Mouse (Mus musculus): ENCODE measurements around the gene Lyl1. TPM values are rescaled to one million over a fixed set of nuclear protein-coding genes. Genes with fewer than 3 reads are reported as not detected.
A peak's percentile ranks its signal among the peaks of the same experiment; 100 is the strongest.

Lyl1 gene
- 5.1 and 5.5 TPM in 2 replicates for polyA plus RNA-seq (2015; fragmentation: Nextera tagmentation; extraction: Ambion mirVana)

GRCm38 (mm10) chr8:84700941-84701911, at the start of gene Lyl1:
TSS of gene Lyl1 (plus strand) at chr8:84701457.
- Histone ChIP-seq H3K27me3 (replicated peaks) (peaks cover 49% of the 10 kb centered on the region), H3K9me3 (no peaks in the 10 kb centered on the region), H3K4me1 (replicated peaks) (peaks cover 21% of the 10 kb centered on the region), H3K36me3 (peaks cover 27% of the 10 kb centered on the region; the same call in 1 of the 2 replicates), H3K9ac (no peak within 1 kb of the TSS), H3K27ac (peak within 1 kb of the TSS; percentile 51; the same call in 1 of the 2 replicates), H3K4me3 (replicated peaks) (peak within 1 kb of the TSS; percentile 21), H3K4me2 (replicated peaks) (peak within 1 kb of the TSS; percentile 31)
- peak; percentile 67 for ATAC-seq
- 9% methylated on average over 34 of the region's 34 CpGs for WGBS

- 49% methylated on average over 9 of the region's 9 CpGs for WGBS
Measured at GRCm38 (mm10) chr8:84653092-84653631, 48.1 kb upstream of the Lyl1 start.

DNA sequence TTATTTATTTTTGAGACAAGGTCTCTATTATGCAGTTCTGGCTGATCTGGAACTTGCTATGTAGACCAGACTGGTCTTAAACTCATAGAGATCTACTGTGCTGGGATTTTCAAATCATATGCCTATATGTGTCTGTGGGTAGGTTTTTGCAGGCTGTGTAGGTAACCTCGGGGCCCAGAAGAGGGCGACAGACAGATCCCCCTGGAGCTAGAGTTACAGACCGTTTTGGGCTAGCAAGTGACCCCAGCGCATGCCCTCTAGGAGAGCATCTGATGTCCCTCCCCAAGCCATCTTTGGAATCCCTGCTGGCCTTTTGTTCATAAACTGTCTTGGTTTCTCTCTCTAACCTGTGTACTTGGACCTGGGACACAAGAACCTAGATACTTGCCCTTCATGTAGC, 46.7 kb upstream of the Lyl1 start:
- WGBS = 46% methylated on average over 4 of the region's 4 CpGs
- H3K36me3 ChIP-seq = no peaks in the 10 kb centered on the region
- no peak overlapping the region for H3K4me3 ChIP-seq (replicated peaks)
- H3K9ac ChIP-seq = no peak overlapping the region
- no peaks in the 10 kb centered on the region for H3K9me3 ChIP-seq
- peak overlapping the region; percentile 88 for H3K4me2 ChIP-seq (replicated peaks)
- peaks cover 32% of the 10 kb centered on the region for H3K4me1 ChIP-seq (replicated peaks)
- no peak for ATAC-seq
- H3K27me3 ChIP-seq (replicated peaks) = no peaks in the 10 kb centered on the region
- peak overlapping the region; percentile 99 for H3K27ac ChIP-seq

More at GRCm38 (mm10) chr8:84653092-84653631, 48.1 kb upstream of the Lyl1 start:
- no peaks in the 10 kb centered on the region for H3K36me3 ChIP-seq
- no peak overlapping the region for H3K4me3 ChIP-seq (replicated peaks)
- H3K27me3 ChIP-seq (replicated peaks) = no peaks in the 10 kb centered on the region
- H3K9ac ChIP-seq = no peak overlapping the region
- no peak overlapping the region for H3K4me2 ChIP-seq (replicated peaks)
- H3K4me1 ChIP-seq (replicated peaks) = peaks cover 31% of the 10 kb centered on the region
- H3K27ac ChIP-seq = no peak overlapping the region; the same call in 1 of the 2 replicates
- no peaks in the 10 kb centered on the region for H3K9me3 ChIP-seq
- ATAC-seq = no peak

GRCm38 (mm10) chr8:84655336-84656190, 45.7 kb upstream of the Lyl1 start:
- peak overlapping the region; percentile 41 for H3K4me3 ChIP-seq (replicated peaks)
- peak overlapping the region; percentile 99 for H3K27ac ChIP-seq
- peak overlapping the region; percentile 88 for H3K4me2 ChIP-seq (replicated peaks)
- ATAC-seq = peak; percentile 21
- WGBS = 2% methylated on average over 15 of the region's 15 CpGs
- H3K9me3 ChIP-seq = no peaks in the 10 kb centered on the region
- no peaks in the 10 kb centered on the region for H3K27me3 ChIP-seq (replicated peaks)
- peaks cover 35% of the 10 kb centered on the region for H3K4me1 ChIP-seq (replicated peaks)
- H3K9ac ChIP-seq = peak overlapping the region; percentile 58
- H3K36me3 ChIP-seq = no peaks in the 10 kb centered on the region

DNA sequence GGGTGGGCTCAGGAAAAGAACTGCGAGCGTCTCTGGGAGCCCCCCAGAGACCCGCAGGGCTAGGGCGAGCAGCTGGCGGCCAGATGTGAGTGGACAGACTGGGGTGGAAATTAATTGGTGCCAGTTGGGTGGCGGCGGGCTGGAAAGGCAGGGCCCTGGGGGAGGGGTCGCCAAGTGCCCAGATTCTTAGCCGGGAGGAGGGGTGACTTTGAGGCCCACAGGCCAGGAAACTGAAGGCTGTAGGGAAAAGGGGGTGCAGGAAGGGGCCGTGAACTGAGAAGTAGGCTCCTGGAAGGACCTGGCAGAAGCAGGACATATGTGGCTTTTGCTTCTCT, 45.1 kb upstream of the Lyl1 start:
- Histone ChIP-seq H3K9ac (peak overlapping the region; percentile 58), H3K4me3 (replicated peaks) (peak overlapping the region; percentile 41), H3K4me1 (replicated peaks) (peaks cover 35% of the 10 kb centered on the region), H3K27ac (peak overlapping the region; percentile 99), H3K4me2 (replicated peaks) (peak overlapping the region; percentile 88), H3K9me3 (no peaks in the 10 kb centered on the region), H3K27me3 (replicated peaks) (no peaks in the 10 kb centered on the region), H3K36me3 (no peaks in the 10 kb centered on the region)
- 0 out of 2 replicates have a peak, but pooled peaks have one; percentile 0 for ATAC-seq
- WGBS = under 1% methylated on average over 10 of the region's 10 CpGs

- H3K36me3 ChIP-seq = no peaks in the 10 kb centered on the region
- H3K4me1 ChIP-seq (replicated peaks) = peaks cover 35% of the 10 kb centered on the region
- H3K9ac ChIP-seq = peak overlapping the region; percentile 58
- ATAC-seq = peak; percentile 80
- H3K4me2 ChIP-seq (replicated peaks) = peak overlapping the region; percentile 88
- H3K9me3 ChIP-seq = no peaks in the 10 kb centered on the region
- under 1% methylated on average over 23 of the region's 23 CpGs for WGBS
- peak overlapping the region; percentile 99 for H3K27ac ChIP-seq
- peak overlapping the region; percentile 41 for H3K4me3 ChIP-seq (replicated peaks)
- H3K27me3 ChIP-seq (replicated peaks) = no peaks in the 10 kb centered on the region
Measured at GRCm38 (mm10) chr8:84656641-84657126, 44.6 kb upstream of the Lyl1 start.

DNA sequence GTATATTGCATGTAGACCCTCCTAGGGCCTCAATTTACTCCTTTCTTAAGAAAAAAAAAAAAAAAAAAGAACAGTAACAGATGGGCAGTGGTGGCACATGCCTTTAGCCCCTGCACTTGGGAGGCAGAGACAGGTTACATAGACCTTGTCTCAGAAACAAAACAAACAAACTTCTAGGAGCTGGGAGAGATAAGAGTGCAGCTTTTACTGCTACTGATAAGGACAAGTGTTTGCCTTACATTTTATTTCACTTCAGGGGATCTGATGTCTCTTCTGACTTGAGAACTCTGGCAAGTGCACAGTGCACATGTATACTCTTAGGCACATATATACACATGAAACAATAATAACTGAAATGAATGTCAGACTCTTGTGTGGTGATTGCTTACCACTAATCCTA, 44.1 kb upstream of the Lyl1 start:
- peak overlapping the region; percentile 41 for H3K4me3 ChIP-seq (replicated peaks)
- no peaks in the 10 kb centered on the region for H3K9me3 ChIP-seq
- H3K9ac ChIP-seq = 0 out of 2 replicates have a peak overlapping the region, but pooled peaks have one; percentile 58
- peak overlapping the region; percentile 88 for H3K4me2 ChIP-seq (replicated peaks)
- H3K4me1 ChIP-seq (replicated peaks) = peaks cover 35% of the 10 kb centered on the region
- no peaks in the 10 kb centered on the region for H3K27me3 ChIP-seq (replicated peaks)
- H3K27ac ChIP-seq = peak overlapping the region; percentile 99
- ATAC-seq = peak; percentile 18
- no peaks in the 10 kb centered on the region for H3K36me3 ChIP-seq

GRCm38 (mm10) chr8:84657680-84658079, 43.6 kb upstream of the Lyl1 start:
- WGBS = 49% methylated on average over 4 of the region's 4 CpGs
- no peaks in the 10 kb centered on the region for H3K36me3 ChIP-seq
- no peaks in the 10 kb centered on the region for H3K27me3 ChIP-seq (replicated peaks)
- no peaks in the 10 kb centered on the region for H3K9me3 ChIP-seq
- H3K4me3 ChIP-seq (replicated peaks) = no peak overlapping the region
- no peak overlapping the region for H3K9ac ChIP-seq
- 0 out of 2 replicates have a peak, but pooled peaks have one; percentile 8 for ATAC-seq
- peaks cover 35% of the 10 kb centered on the region for H3K4me1 ChIP-seq (replicated peaks)
- H3K4me2 ChIP-seq (replicated peaks) = peak overlapping the region; percentile 88
- H3K27ac ChIP-seq = peak overlapping the region; percentile 99

GRCm38 (mm10) chr8:84658951-84659350, 42.3 kb upstream of the Lyl1 start:
- Histone ChIP-seq H3K9ac (no peak overlapping the region), H3K36me3 (no peaks in the 10 kb centered on the region), H3K4me1 (replicated peaks) (peaks cover 39% of the 10 kb centered on the region), H3K27me3 (replicated peaks) (no peaks in the 10 kb centered on the region), H3K4me3 (replicated peaks) (no peak overlapping the region), H3K9me3 (no peaks in the 10 kb centered on the region), H3K27ac (peak overlapping the region; percentile 94), H3K4me2 (replicated peaks) (peak overlapping the region; percentile 84; the same call in 1 of the 2 replicates)
- no peak for ATAC-seq
- 36% methylated on average over 1 of the region's 1 CpGs for WGBS

- Histone ChIP-seq H3K36me3 (no peaks in the 10 kb centered on the region), H3K9ac (peak overlapping the region; percentile 89), H3K4me1 (replicated peaks) (peaks cover 35% of the 10 kb centered on the region), H3K27ac (peak overlapping the region; percentile 94), H3K9me3 (no peaks in the 10 kb centered on the region), H3K4me2 (replicated peaks) (peak overlapping the region; percentile 84), H3K4me3 (replicated peaks) (peak overlapping the region; percentile 76), H3K27me3 (replicated peaks) (no peaks in the 10 kb centered on the region)
- no peak for ATAC-seq
- 3% methylated on average over 33 of the region's 33 CpGs for WGBS
Measured at GRCm38 (mm10) chr8:84659936-84660818, 41.1 kb upstream of the Lyl1 start.
